Mouse (Mus musculus) c-Kit-positive CD71-positive TER-119-positive erythroid progenitor cells, embryonic 14.5 days (primary cell): Measurements from ENCODE around the gene Tbc1d10a.

ENCODE experiments used
- DNase-seq: peaks from one replicate; pipeline ENCODE4 v3.0.0-alpha.2; 2013; ENCODE audit warnings: low spot score

Tbc1d10a gene

GRCm38 (mm10) chr11:4216248-4217000 lies 29.8 kb downstream of the Tbc1d10a start:
- no peak for DNase-seq

- DNase-seq = peak; percentile 92
Measured at GRCm38 (mm10) chr11:4217914-4218629, 31.5 kb downstream of the Tbc1d10a start, which contains the start of gene Castor1. Castor1 (plus strand) TSS chr11:4218225.

GRCm38 (mm10) chr11:4218637-4219036 lies 32.0 kb downstream of the Tbc1d10a start:
- no peak for DNase-seq

- peak; percentile 49 for DNase-seq
Measured at GRCm38 (mm10) chr11:4219317-4219751, 32.7 kb downstream of the Tbc1d10a start.

- DNase-seq = no peak
Measured at GRCm38 (mm10) chr11:4219908-4220307, 33.3 kb downstream of the Tbc1d10a start.

GRCm38 (mm10) chr11:4220443-4221400 lies 34.1 kb downstream of the Tbc1d10a start:
- peak; percentile 84 for DNase-seq

- no peak for DNase-seq
Measured at GRCm38 (mm10) chr11:4222046-4222950, 35.7 kb downstream of the Tbc1d10a start.

- peak; percentile 93 for DNase-seq
Measured at GRCm38 (mm10) chr11:4223393-4224188, 37.0 kb downstream of the Tbc1d10a start.

GRCm38 (mm10) chr11:4224223-4224622 lies 37.6 kb downstream of the Tbc1d10a start:
- no peak for DNase-seq

- DNase-seq = peak; percentile 42
Measured at GRCm38 (mm10) chr11:4226569-4227325, 40.2 kb downstream of the Tbc1d10a start.

GRCm38 (mm10) chr11:4228463-4228862 lies 41.9 kb downstream of the Tbc1d10a start:
- no peak for DNase-seq

GRCm38 (mm10) chr11:4229841-4230240 lies 43.3 kb downstream of the Tbc1d10a start:
- DNase-seq = no peak

- no peak for DNase-seq
Measured at GRCm38 (mm10) chr11:4231435-4231834, 44.8 kb downstream of the Tbc1d10a start.

- DNase-seq = no peak
Measured at GRCm38 (mm10) chr11:4232644-4233043, 46.1 kb downstream of the Tbc1d10a start.

- no peak for DNase-seq
Measured at GRCm38 (mm10) chr11:4235052-4235655, 48.6 kb downstream of the Tbc1d10a start.

- peak; percentile 47 for DNase-seq
Measured at GRCm38 (mm10) chr11:4235665-4236545, 49.3 kb downstream of the Tbc1d10a start, which contains the start of gene Osm. Osm (plus strand) TSS chr11:4236420.

GRCm38 (mm10) chr11:4236546-4237067 lies 50.0 kb downstream of the Tbc1d10a start:
- no peak for DNase-seq
